Mouse (Mus musculus): ENCODE data around the gene Tmem43.

DNA sequence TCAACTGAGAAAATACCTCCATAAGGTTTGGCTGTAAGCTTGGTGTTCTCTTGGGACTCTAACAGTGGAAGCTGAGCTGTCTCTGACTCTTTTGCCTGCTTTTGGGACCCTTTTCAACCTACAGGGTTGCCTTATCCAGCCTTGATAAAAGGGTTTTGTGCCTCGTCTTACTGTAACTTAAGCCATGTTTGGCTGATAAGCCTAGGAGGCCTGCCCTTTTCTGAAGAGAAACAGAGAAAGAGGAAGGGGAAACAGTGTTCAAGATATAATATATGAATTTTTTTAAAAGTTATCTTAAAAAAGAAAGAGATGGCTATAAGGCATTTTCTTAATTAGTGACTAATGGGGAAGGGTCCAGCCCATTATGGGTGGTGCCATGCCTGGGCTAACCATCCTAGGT is 29.8 kb downstream of the Tmem43 start:
- TF ChIP-seq POLR2A (IDR thresholded peaks at IDR 0.05; ENCODE audit: extremely low read depth, insufficient read depth, low read length) (no peak), CTCF (IDR thresholded peaks at IDR 0.05; ENCODE audit: low read depth, low read length) (no peak)
